Mouse (Mus musculus): ENCODE results near the gene Rdh16.

- no peak for TF ChIP-seq GATA1 (IDR thresholded peaks at IDR 0.05; ENCODE audit: borderline replicate concordance, low read length)
- no peak for TF ChIP-seq FLI1 (IDR thresholded peaks at IDR 0.05; ENCODE audit: low read length)
Measured at GRCm38 (mm10) chr10:127864931-127865330, 64.0 kb downstream of the Rdh16 start.

All from megakaryocyte, embryonic 14.5 days (primary cell).